Mouse (Mus musculus) forebrain, embryonic 15.5 days (tissue): ENCODE measurements around the gene Lhfpl2. TPM values are rescaled to one million over a fixed set of nuclear protein-coding genes. Genes with fewer than 3 reads are reported as not detected.
A peak's percentile ranks its signal among the peaks of the same experiment; 100 is the strongest.
"Not testable (repeated sequence)": the region's sequence is repeated elsewhere in the genome, so short reads cannot be mapped to it uniquely, and the experiment has no call there.

Experiments used
- ATAC-seq: fragments of 200-750 bp; cut with Nextera tagmentation; replicated peaks from 2 replicates; pipeline ENCODE4 v1.8.0; 2017; ENCODE audit warnings: mild to moderate bottlenecking, moderate TSS enrichment, moderate library complexity
- H3K27ac ChIP-seq: fragments of 300-500 bp; sonication (generic); replicated peaks from 2 replicates; pipeline ENCODE4 v1.5.1; 2015; ENCODE audit warnings: mild to moderate bottlenecking, inconsistent platforms
- H3K27me3 ChIP-seq: fragments of 300-500 bp; sonication (generic); 2 replicates; pipeline ENCODE4 v1.6.1; 2015; ENCODE audit warnings: inconsistent platforms
- H3K36me3 ChIP-seq: fragments of 300-500 bp; sonication (generic); 2 replicates; pipeline ENCODE4 v1.6.1; 2015; ENCODE audit warnings: mild to moderate bottlenecking, inconsistent platforms
- H3K4me1 ChIP-seq: fragments of 300-500 bp; sonication (generic); 2 replicates; pipeline ENCODE4 v1.6.1; 2015; ENCODE audit warnings: inconsistent platforms
- H3K4me2 ChIP-seq: fragments of 300-500 bp; sonication (generic); replicated peaks from 2 replicates; pipeline ENCODE4 v1.6.1; 2015; ENCODE audit warnings: mild to moderate bottlenecking, inconsistent platforms
- H3K4me3 ChIP-seq: fragments of 300-500 bp; sonication (generic); 2 replicates; pipeline ENCODE4 v1.5.1; 2015; ENCODE audit warnings: mild to moderate bottlenecking, inconsistent platforms
- H3K9ac ChIP-seq: fragments of 300-500 bp; sonication (generic); replicated peaks from 2 replicates; pipeline ENCODE4 v1.6.1; 2015; ENCODE audit warnings: mild to moderate bottlenecking, inconsistent platforms
- H3K9me3 ChIP-seq: fragments of 300-500 bp; sonication (generic); 2 replicates; pipeline ENCODE4 v1.6.1; 2016; ENCODE audit warnings: inconsistent platforms
- WGBS: fragments of 180-500 bp; shearing (Covaris S2); methylation state at CpG from one replicate; pipeline ENCODE4 v1.1.7; 2015; ENCODE audit warnings: mixed read lengths; 5-methylcytosine and 5-hydroxymethylcytosine counted together
- polyA plus RNA-seq: library from polyadenylated mRNA; unstranded; fragments of >200 nt; fragmentation: Nextera tagmentation; extraction: Ambion mirVana; gene quantifications from 2 replicates; pipeline ENCODE4 v1.2.1, GENCODE M21; 2015

Lhfpl2 gene
- 14.7 and 15.5 TPM in 2 replicates for polyA plus RNA-seq

GRCm38 (mm10) chr13:94057563-94058560 is at the start of gene Lhfpl2:
Gene Lhfpl2 (plus strand): TSS chr13:94057796.
- H3K9me3 ChIP-seq = no peaks in the 10 kb centered on the region
- H3K9ac ChIP-seq = peak within 1 kb of the TSS; percentile 74
- peaks cover 25% of the 10 kb centered on the region for H3K4me1 ChIP-seq
- H3K4me3 ChIP-seq = peak within 1 kb of the TSS; percentile 89
- H3K27ac ChIP-seq = peak within 1 kb of the TSS; percentile 46; the same call in 1 of the 2 replicates
- under 1% methylated on average over 80 of the region's 85 CpGs for WGBS
- H3K27me3 ChIP-seq = no peaks in the 10 kb centered on the region
- H3K36me3 ChIP-seq = no peaks in the 10 kb centered on the region
- peak within 1 kb of the TSS; percentile 100 for H3K4me2 ChIP-seq
- peak; percentile 87 for ATAC-seq

GRCm38 (mm10) chr13:94011996-94012575 is 45.5 kb upstream of the Lhfpl2 start:
- ATAC-seq = no peak
- Histone ChIP-seq H3K36me3 (no peaks in the 10 kb centered on the region), H3K4me2 (no peak overlapping the region), H3K27ac (no peak overlapping the region), H3K9ac (no peak overlapping the region), H3K27me3 (no peaks in the 10 kb centered on the region), H3K4me1 (no peaks in the 10 kb centered on the region), H3K9me3 (no peaks in the 10 kb centered on the region), H3K4me3 (no peak overlapping the region)
- 91% methylated on average over 4 of the region's 4 CpGs for WGBS

DNA sequence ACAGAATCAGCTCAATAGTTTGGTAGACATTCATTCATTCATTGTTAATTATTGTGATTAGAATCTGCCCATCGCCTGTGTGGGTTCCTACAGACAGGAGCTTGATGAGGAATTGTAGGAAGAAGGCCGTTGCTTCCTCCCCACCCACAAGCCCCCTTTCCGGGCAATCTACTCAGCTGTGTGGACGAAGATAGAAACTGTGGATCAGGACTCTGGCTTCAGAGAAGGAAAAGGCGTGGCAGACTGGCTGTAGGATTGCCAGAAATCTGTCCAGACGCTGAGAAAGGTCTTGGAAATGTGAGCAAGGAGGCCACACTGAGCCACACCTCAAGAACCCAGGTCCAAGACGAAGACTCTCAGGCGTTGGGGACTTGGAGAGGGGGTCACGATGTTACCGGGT is 43.6 kb upstream of the Lhfpl2 start:
- ATAC-seq = no peak
- Histone ChIP-seq H3K4me1 (no peaks in the 10 kb centered on the region), H3K4me3 (no peak overlapping the region), H3K36me3 (no peaks in the 10 kb centered on the region), H3K4me2 (no peak overlapping the region), H3K27me3 (no peaks in the 10 kb centered on the region), H3K27ac (no peak overlapping the region), H3K9ac (no peak overlapping the region), H3K9me3 (no peaks in the 10 kb centered on the region)
- 87% methylated on average over 10 of the region's 10 CpGs for WGBS

DNA sequence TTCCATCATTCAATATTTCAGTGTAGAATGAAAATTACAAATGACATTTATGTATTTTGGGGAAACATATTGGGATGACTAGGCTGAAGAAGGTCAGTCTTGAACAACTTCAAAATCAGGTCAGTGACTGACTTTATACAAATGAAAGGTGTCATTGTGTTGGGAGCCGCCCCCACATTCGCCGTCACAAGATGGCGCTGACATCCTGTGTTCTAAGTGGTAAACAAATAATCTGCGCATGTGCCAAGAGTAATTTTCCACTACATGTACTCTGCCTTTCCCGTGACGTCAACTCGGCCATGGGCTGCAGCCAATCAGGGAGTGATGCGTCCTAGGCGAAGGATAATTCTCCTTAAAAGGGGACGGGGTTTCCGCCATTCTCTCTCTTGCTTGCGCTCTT is 33.0 kb upstream of the Lhfpl2 start:
- H3K4me2 ChIP-seq, ATAC-seq, H3K4me3 ChIP-seq, H3K36me3 ChIP-seq, H3K27ac ChIP-seq, H3K9me3 ChIP-seq, H3K9ac ChIP-seq, H3K4me1 ChIP-seq, H3K27me3 ChIP-seq: not testable (repeated sequence)
- 77% methylated on average over 11 of the region's 13 CpGs for WGBS

DNA sequence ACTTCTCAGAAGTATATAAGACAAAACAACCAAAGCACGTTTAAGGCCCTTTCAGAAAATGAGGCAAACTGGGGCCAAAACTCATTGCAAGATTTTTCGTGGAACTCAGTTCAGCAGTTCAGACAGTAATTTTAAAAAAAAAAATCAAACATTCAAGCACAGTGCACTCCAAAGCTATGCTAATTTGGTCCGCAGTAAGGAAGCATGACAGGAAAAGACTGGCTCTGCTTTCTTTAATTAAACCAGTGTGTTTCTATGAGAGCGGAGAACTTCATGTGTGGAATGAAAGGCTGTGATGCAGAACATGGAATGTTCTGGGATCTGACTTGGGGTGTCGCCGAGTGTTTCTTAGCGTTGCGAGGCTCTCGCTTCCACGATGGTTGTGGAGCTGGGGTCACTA is 28.4 kb upstream of the Lhfpl2 start:
- no peak overlapping the region for H3K27ac ChIP-seq
- H3K9ac ChIP-seq = no peak overlapping the region
- WGBS = 86% methylated on average over 10 of the region's 10 CpGs
- no peaks in the 10 kb centered on the region for H3K27me3 ChIP-seq
- H3K9me3 ChIP-seq = no peaks in the 10 kb centered on the region
- no peak overlapping the region for H3K4me3 ChIP-seq
- H3K4me2 ChIP-seq = no peak overlapping the region
- ATAC-seq = no peak
- H3K4me1 ChIP-seq = no peaks in the 10 kb centered on the region
- no peaks in the 10 kb centered on the region for H3K36me3 ChIP-seq

DNA sequence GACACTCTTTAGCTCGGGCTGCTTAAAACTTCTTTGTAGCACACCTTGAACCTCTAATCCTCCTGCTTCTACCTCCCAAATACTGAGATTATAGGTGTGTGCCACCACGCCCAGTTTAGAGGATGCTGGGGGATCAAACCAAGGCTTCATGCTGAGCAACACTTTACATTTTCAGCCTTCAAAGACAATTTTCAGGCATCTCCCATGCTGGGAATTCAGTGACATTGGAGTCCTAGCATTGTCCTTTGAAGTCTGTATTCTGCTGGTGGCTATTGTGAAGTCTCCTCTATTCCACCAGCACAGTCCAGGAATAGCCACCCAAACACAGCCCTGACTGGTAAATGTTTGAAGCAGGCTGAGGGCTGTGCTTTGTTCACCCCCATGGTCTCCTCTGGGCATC is 27.0 kb upstream of the Lhfpl2 start:
- Histone ChIP-seq H3K4me3 (no peak overlapping the region), H3K4me2 (no peak overlapping the region), H3K4me1 (no peaks in the 10 kb centered on the region), H3K9ac (no peak overlapping the region), H3K27ac (no peak overlapping the region), H3K36me3 (no peaks in the 10 kb centered on the region), H3K9me3 (no peaks in the 10 kb centered on the region), H3K27me3 (no peaks in the 10 kb centered on the region)
- ATAC-seq = no peak
- 71% methylated on average over 2 of the region's 2 CpGs for WGBS

DNA sequence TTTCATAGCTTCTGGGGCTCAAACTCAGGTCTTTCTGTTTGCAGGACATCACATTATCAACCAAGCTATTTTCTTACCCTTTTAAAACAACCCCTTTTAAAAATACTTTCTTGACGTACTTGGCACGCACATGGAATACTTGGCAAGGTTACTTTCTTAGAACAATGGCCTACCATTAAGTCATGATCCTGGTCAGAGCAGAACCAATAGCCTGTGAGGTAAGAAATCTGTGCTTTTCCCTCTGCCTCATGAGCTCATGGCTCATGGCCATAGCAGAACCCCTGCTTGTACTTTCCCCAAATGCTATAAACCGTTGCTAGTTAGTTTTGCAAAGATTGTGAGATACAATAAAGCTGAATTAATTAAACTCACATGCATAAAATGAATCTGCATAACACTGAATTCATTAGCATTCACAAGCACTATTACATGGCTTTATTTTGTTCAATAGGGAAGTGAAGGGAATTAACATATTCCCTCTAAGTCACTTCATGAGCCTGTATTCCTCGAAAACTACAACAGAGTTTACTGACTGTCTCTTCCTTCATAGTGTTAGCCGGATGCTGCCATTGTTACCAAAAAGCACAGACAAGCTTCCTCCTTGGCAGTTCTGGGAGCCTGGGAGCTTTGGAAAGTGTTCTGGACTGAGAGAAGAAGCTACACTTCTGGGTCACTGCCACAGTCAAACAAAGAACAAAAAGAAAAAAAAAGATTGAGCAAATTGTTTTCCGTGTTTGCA is 20.1 kb upstream of the Lhfpl2 start:
- ATAC-seq = peak; percentile 84
- Histone ChIP-seq H3K9ac (no peak overlapping the region), H3K36me3 (no peaks in the 10 kb centered on the region), H3K9me3 (no peaks in the 10 kb centered on the region), H3K4me1 (peaks cover 16% of the 10 kb centered on the region), H3K4me3 (no peak overlapping the region), H3K27me3 (no peaks in the 10 kb centered on the region), H3K27ac (peak overlapping the region; percentile 71), H3K4me2 (peak overlapping the region; percentile 8)
- WGBS = 10% methylated on average over 6 of the region's 6 CpGs

DNA sequence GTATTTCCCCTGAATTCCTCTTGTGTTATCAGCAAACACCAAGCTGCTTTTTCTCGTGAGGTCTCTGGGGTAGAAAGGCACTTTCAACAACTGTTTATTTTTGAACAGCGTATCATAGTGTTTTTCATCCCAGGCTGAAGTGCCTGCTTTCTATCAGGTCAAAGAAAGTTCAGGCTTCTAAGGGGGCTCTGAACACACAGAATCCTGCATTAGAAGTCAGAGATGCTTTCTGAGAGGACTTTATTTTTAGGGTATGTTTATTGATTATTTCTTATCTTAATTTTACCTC is 19.6 kb upstream of the Lhfpl2 start:
- Histone ChIP-seq H3K27ac (peak overlapping the region; percentile 71), H3K27me3 (no peaks in the 10 kb centered on the region), H3K4me1 (peaks cover 16% of the 10 kb centered on the region), H3K4me3 (no peak overlapping the region), H3K4me2 (no peak overlapping the region), H3K9ac (no peak overlapping the region), H3K9me3 (no peaks in the 10 kb centered on the region), H3K36me3 (no peaks in the 10 kb centered on the region)
- ATAC-seq = 0 out of 2 replicates have a peak, but pooled peaks have one; percentile 26
- WGBS = 27% methylated on average over 2 of the region's 2 CpGs

GRCm38 (mm10) chr13:94050036-94050435 is 7.6 kb upstream of the Lhfpl2 start:
- no peaks in the 10 kb centered on the region for H3K9me3 ChIP-seq
- H3K9ac ChIP-seq = no peak overlapping the region
- ATAC-seq = no peak
- no peak overlapping the region for H3K4me3 ChIP-seq
- no peak overlapping the region for H3K4me2 ChIP-seq
- no peaks in the 10 kb centered on the region for H3K36me3 ChIP-seq
- no peaks in the 10 kb centered on the region for H3K4me1 ChIP-seq
- H3K27me3 ChIP-seq = no peaks in the 10 kb centered on the region
- no peak overlapping the region for H3K27ac ChIP-seq
- WGBS = 77% methylated on average over 7 of the region's 7 CpGs

DNA sequence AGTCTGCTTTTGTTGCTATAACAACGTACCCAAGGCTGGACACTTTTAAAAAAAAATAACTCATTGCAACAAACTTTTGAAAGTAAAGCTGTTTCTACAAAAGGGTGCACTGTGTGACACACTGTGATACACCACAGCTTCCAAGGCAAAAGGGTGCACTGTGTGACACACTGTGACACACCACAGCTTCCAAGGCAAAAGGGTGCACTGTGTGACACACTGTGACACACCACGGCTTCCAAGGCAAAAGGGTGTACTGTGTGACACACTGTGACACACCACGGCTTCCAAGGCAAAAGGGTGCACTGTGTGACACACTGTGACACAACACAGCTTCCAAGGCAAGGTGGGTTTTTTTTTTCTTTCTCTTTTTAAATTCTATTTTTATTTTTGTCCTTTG is 6.8 kb upstream of the Lhfpl2 start:
- Histone ChIP-seq H3K36me3 (no peaks in the 10 kb centered on the region), H3K4me2 (no peak overlapping the region)

DNA sequence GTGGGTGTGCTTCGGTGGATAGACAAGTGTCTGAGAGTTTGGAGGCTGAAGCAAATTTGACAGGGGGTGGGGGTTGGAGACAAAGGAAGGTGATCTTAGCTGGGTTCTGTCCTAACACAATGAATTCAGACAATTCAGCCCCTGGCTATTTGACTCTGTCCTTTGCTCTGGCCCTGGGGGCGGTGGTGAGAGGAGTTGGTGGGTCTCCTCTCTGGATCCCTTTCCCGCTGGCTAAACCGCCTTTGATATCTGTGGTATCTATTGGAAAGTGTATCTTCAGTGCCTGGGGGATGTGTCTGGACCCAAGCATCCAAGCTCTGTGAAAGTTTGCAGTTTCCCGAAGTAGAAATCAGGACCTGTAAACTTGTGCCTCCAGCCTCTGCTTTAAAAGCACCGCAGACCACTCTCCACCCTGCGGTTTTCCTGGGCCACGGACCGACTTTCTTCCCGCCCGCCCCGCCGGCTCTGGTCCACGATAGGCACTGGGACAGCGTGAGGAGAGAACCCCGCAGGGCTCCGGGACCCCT is 497 bp upstream of the Lhfpl2 start:
- H3K36me3 ChIP-seq = no peaks in the 10 kb centered on the region
- H3K27ac ChIP-seq = 0 out of 2 replicates have a peak overlapping the region, but pooled peaks have one; percentile 46
- ATAC-seq = no peak
- 2% methylated on average over 17 of the region's 17 CpGs for WGBS
- H3K4me3 ChIP-seq = peak overlapping the region; percentile 89
- H3K27me3 ChIP-seq = no peaks in the 10 kb centered on the region
- H3K9me3 ChIP-seq = no peaks in the 10 kb centered on the region
- peaks cover 21% of the 10 kb centered on the region for H3K4me1 ChIP-seq
- H3K4me2 ChIP-seq = peak overlapping the region; percentile 100
- H3K9ac ChIP-seq = peak overlapping the region; percentile 74

More for the DNA sequence above, 6.8 kb upstream of the Lhfpl2 start:
- H3K4me1 ChIP-seq = no peaks in the 10 kb centered on the region
- no peaks in the 10 kb centered on the region for H3K9me3 ChIP-seq
- H3K27me3 ChIP-seq = no peaks in the 10 kb centered on the region
- no peak for ATAC-seq
- 90% methylated on average over 3 of the region's 3 CpGs for WGBS
- no peak overlapping the region for H3K9ac ChIP-seq
- H3K27ac ChIP-seq = no peak overlapping the region
- H3K4me3 ChIP-seq = no peak overlapping the region
